Mouse (Mus musculus) heart, adult 2 months (tissue): ENCODE measurements around the gene Col1a1. TPM values are rescaled to one million over a fixed set of nuclear protein-coding genes. Genes with fewer than 3 reads are reported as not detected.

ENCODE experiments used
- DNase-seq, 2 experiments: peaks; one replicate each; pipeline ENCODE4 v3.0.0; 2021
- H3K27ac ChIP-seq: fragments of 200-600 bp; 2 replicates; pipeline ENCODE4 v1.8.1; 2022
- H3K27me3 ChIP-seq: fragments of 200-500 bp; 2 replicates; pipeline ENCODE4 v1.6.1; 2012; ENCODE audit warnings: mild to moderate bottlenecking, low read length, inconsistent platforms, mixed read lengths; ENCODE audit not compliant: control insufficient read depth, insufficient read depth
- H3K36me3 ChIP-seq: fragments of 200-500 bp; 2 replicates; pipeline ENCODE4 v1.6.1; 2012; ENCODE audit warnings: low read length, inconsistent platforms; ENCODE audit not compliant: control insufficient read depth, insufficient read depth
- H3K4me1 ChIP-seq: fragments of 200-500 bp; 2 replicates; pipeline ENCODE4 v1.6.1; 2011; ENCODE audit warnings: low read length; ENCODE audit not compliant: control insufficient read depth, insufficient read depth
- H3K4me3 ChIP-seq: fragments of 200-600 bp; 2 replicates; pipeline ENCODE4 v1.8.1; 2022
- H3K79me2 ChIP-seq: fragments of 200-500 bp; replicated peaks from 2 replicates; pipeline ENCODE4 v1.6.1; 2012; ENCODE audit warnings: mild to moderate bottlenecking, inconsistent platforms, low read length, moderate library complexity, mixed read lengths; ENCODE audit not compliant: control insufficient read depth, insufficient read depth
- H3K9ac ChIP-seq: fragments of 200-500 bp; 2 replicates; pipeline ENCODE4 v1.6.1; 2012; ENCODE audit warnings: low read depth, mild to moderate bottlenecking, control low read depth, inconsistent platforms, low read length, mixed read lengths
- CTCF ChIP-seq: fragments of 200-600 bp; IDR thresholded peaks from 2 replicates; pipeline ENCODE4 v1.8.1; 2022; ENCODE audit warnings: antibody characterized with exemption, mild to moderate bottlenecking, moderate library complexity
- EP300 ChIP-seq: fragments of 200-500 bp; IDR thresholded peaks from 2 replicates; pipeline ENCODE4 v1.6.1; 2011; ENCODE audit warnings: low read depth, low read length, control low read depth; ENCODE audit not compliant: insufficient read depth
- POLR2A ChIP-seq: fragments of 200-500 bp; IDR thresholded peaks from 2 replicates; pipeline ENCODE4 v1.6.1; 2011; ENCODE audit warnings: mild to moderate bottlenecking, low read depth, low read length, control low read depth; ENCODE audit not compliant: insufficient read depth
- WGBS: fragments of 180-500 bp; shearing (Covaris S2); methylation state at CpG from one replicate; pipeline ENCODE4 v1.1.7; 2018; 5-methylcytosine and 5-hydroxymethylcytosine counted together
- intact Hi-C: fragments of 180-260 bp; cut with DNase I; formaldehyde crosslinking; loops from one replicate; pipeline ENCODE4 v1.15.1; 2025
- polyA plus RNA-seq: library from polyadenylated mRNA; depleted of rRNA; stranded (reverse); fragments of >200 nt; gene quantifications from 2 replicates; pipeline ENCODE4 v1.2.3, GENCODE M21; 2012
- total RNA-seq, 2 experiments: library from RNA; stranded (reverse); gene quantifications; 2 replicates each; pipeline ENCODE4 v1.2.3; 2021

Col1a1 gene
- total and polyA plus RNA-seq, 3 experiments = 51.1 to 82.4 (median 67.7) TPM

GRCm38 (mm10) chr11:94988780-94989561, 52.9 kb downstream of the Col1a1 start:
- H3K9ac ChIP-seq = peak overlapping the region; percentile 59
- peaks cover 12% of the 10 kb centered on the region for H3K4me1 ChIP-seq
- peaks cover 4% of the 10 kb centered on the region for H3K79me2 ChIP-seq
- peak; percentile 62 to 66 for DNase-seq
- H3K36me3 ChIP-seq = no peaks in the 10 kb centered on the region
- 21% methylated on average over 10 of the region's 10 CpGs for WGBS
- peak overlapping the region; percentile 97 for H3K27ac ChIP-seq
- TF ChIP-seq POLR2A (no peak), CTCF (no peak), EP300 (no peak)
- H3K4me3 ChIP-seq = peak overlapping the region; percentile 96
- intact Hi-C loops = loop anchor here (1.0 kb wide), 1 partner anchor 10 kb away; no protein-coding TSS in a partner anchor
- no peaks in the 10 kb centered on the region for H3K27me3 ChIP-seq

GRCm38 (mm10) chr11:94989562-94990017, 53.6 kb downstream of the Col1a1 start:
- intact Hi-C loops = loop anchor here (1.0 kb wide), 1 partner anchor 10 kb away; no protein-coding TSS in a partner anchor
- Histone ChIP-seq H3K79me2 (peaks cover 4% of the 10 kb centered on the region), H3K27ac (peak overlapping the region; percentile 97), H3K9ac (peak overlapping the region; percentile 59), H3K36me3 (no peaks in the 10 kb centered on the region), H3K27me3 (no peaks in the 10 kb centered on the region), H3K4me1 (peaks cover 15% of the 10 kb centered on the region), H3K4me3 (peak overlapping the region; percentile 96)
- TF ChIP-seq CTCF (peak; percentile 17; the same call in 1 of the 2 replicates), POLR2A (peak; percentile 72), EP300 (peak; percentile 98)
- WGBS = under 1% methylated on average over 12 of the region's 12 CpGs
- DNase-seq = peak; percentile 80 to 87

GRCm38 (mm10) chr11:94990102-94990748, 54.2 kb downstream of the Col1a1 start:
- WGBS = 33% methylated on average over 6 of the region's 6 CpGs

GRCm38 (mm10) chr11:94990749-94991577, 54.9 kb downstream of the Col1a1 start, which contains the start of gene Ppp1r9b:
TSS of gene Ppp1r9b (plus strand) at chr11:94991035.
- Histone ChIP-seq H3K36me3 (no peaks in the 10 kb centered on the region), H3K79me2 (peaks cover 7% of the 10 kb centered on the region), H3K4me3 (peak within 1 kb of the TSS; percentile 96), H3K9ac (peak within 1 kb of the TSS; percentile 88), H3K27ac (peak within 1 kb of the TSS; percentile 97), H3K27me3 (no peaks in the 10 kb centered on the region), H3K4me1 (peaks cover 24% of the 10 kb centered on the region)
- 1% methylated on average over 54 of the region's 69 CpGs for WGBS
- no peak; the same call in 1 of the 2 replicates for TF ChIP-seq EP300
- peak; percentile 81 for TF ChIP-seq CTCF
- TF ChIP-seq POLR2A = peak; percentile 87
- peak; percentile 96 for DNase-seq
- intact Hi-C loops = no loop called here

More at GRCm38 (mm10) chr11:94990102-94990748, 54.2 kb downstream of the Col1a1 start:
- intact Hi-C loops = no loop called here
- Histone ChIP-seq H3K27ac (peak overlapping the region; percentile 97), H3K4me3 (peak overlapping the region; percentile 96), H3K9ac (peak overlapping the region; percentile 70), H3K79me2 (peaks cover 7% of the 10 kb centered on the region), H3K36me3 (no peaks in the 10 kb centered on the region), H3K27me3 (no peaks in the 10 kb centered on the region), H3K4me1 (peaks cover 22% of the 10 kb centered on the region)
- DNase-seq = no peak
- no peak for TF ChIP-seq CTCF
- TF ChIP-seq POLR2A = no peak
- no peak for TF ChIP-seq EP300

GRCm38 (mm10) chr11:94991641-94992479, 55.8 kb downstream of the Col1a1 start:
- no peaks in the 10 kb centered on the region for H3K36me3 ChIP-seq
- under 1% methylated on average over 99 of the region's 99 CpGs for WGBS
- DNase-seq = peak; percentile 78 to 81
- peaks cover 7% of the 10 kb centered on the region for H3K79me2 ChIP-seq
- H3K27ac ChIP-seq = peak overlapping the region; percentile 97
- H3K27me3 ChIP-seq = no peaks in the 10 kb centered on the region
- H3K4me3 ChIP-seq = peak overlapping the region; percentile 96
- peaks cover 26% of the 10 kb centered on the region for H3K4me1 ChIP-seq
- H3K9ac ChIP-seq = peak overlapping the region; percentile 88
- intact Hi-C loops = no loop called here
- no peak for TF ChIP-seq EP300
- TF ChIP-seq CTCF = no peak
- TF ChIP-seq POLR2A = no peak
